Mouse (Mus musculus) hindbrain, embryonic 12.5 days (tissue): ENCODE measurements around the gene Apbb2. TPM values are rescaled to one million over a fixed set of nuclear protein-coding genes. Genes with fewer than 3 reads are reported as not detected.

Experiments
- ATAC-seq: fragments of 200-750 bp; cut with Nextera tagmentation; 2 replicates; pipeline ENCODE4 v1.8.0; 2017; ENCODE audit warnings: moderate TSS enrichment; ENCODE audit not compliant: low FRiP score
- H3K27ac ChIP-seq: fragments of 300-500 bp; sonication (generic); 2 replicates; pipeline ENCODE4 v1.5.1; 2016; ENCODE audit warnings: mild to moderate bottlenecking
- H3K27me3 ChIP-seq: fragments of 300-500 bp; sonication (generic); 2 replicates; pipeline ENCODE4 v1.6.1; 2016; ENCODE audit warnings: mild to moderate bottlenecking
- H3K36me3 ChIP-seq: fragments of 300-500 bp; sonication (generic); 2 replicates; pipeline ENCODE4 v1.6.1; 2016; ENCODE audit warnings: mild to moderate bottlenecking
- H3K4me1 ChIP-seq: fragments of 300-500 bp; sonication (generic); 2 replicates; pipeline ENCODE4 v1.6.1; 2016
- H3K4me2 ChIP-seq: fragments of 300-500 bp; sonication (generic); replicated peaks from 2 replicates; pipeline ENCODE4 v1.6.1; 2016; ENCODE audit warnings: mild to moderate bottlenecking
- H3K4me3 ChIP-seq: fragments of 300-500 bp; sonication (generic); 2 replicates; pipeline ENCODE4 v1.5.1; 2016; ENCODE audit warnings: mild to moderate bottlenecking
- H3K9ac ChIP-seq: fragments of 300-500 bp; sonication (generic); 2 replicates; pipeline ENCODE4 v1.6.1; 2016; ENCODE audit warnings: mild to moderate bottlenecking, moderate library complexity
- H3K9me3 ChIP-seq: fragments of 300-500 bp; sonication (generic); replicated peaks from 2 replicates; pipeline ENCODE4 v1.6.1; 2016; ENCODE audit warnings: mild to moderate bottlenecking
- WGBS: fragments of 180-500 bp; shearing (Covaris S2); methylation state at CpG from one replicate; pipeline ENCODE4 v1.1.7; 2016; 5-methylcytosine and 5-hydroxymethylcytosine counted together
- polyA plus RNA-seq: library from polyadenylated mRNA; unstranded; fragments of >200 nt; fragmentation: Nextera tagmentation; extraction: Ambion mirVana; gene quantifications from 2 replicates; pipeline ENCODE4 v1.2.1, GENCODE M21; 2016

Apbb2 gene
- polyA plus RNA-seq, 1 experiment from 2014 or later = 82.4 TPM

- Histone ChIP-seq H3K27ac (no peak overlapping the region), H3K9me3 (no peaks in the 10 kb centered on the region), H3K4me3 (no peak overlapping the region), H3K36me3 (no peaks in the 10 kb centered on the region), H3K27me3 (no peaks in the 10 kb centered on the region), H3K4me1 (peaks cover 33% of the 10 kb centered on the region), H3K9ac (no peak overlapping the region), H3K4me2 (no peak overlapping the region)
- 52% methylated on average over 4 of the region's 4 CpGs for WGBS
- no peak for ATAC-seq
Observed at GRCm38 (mm10) chr5:66494651-66495050, 123.9 kb downstream of the Apbb2 start.

GRCm38 (mm10) chr5:66492563-66492960, 126.0 kb downstream of the Apbb2 start:
- no peak overlapping the region for H3K9ac ChIP-seq
- 0 out of 2 replicates have a peak, but pooled peaks have one; percentile 7 for ATAC-seq

GRCm38 (mm10) chr5:66491907-66492562, 126.5 kb downstream of the Apbb2 start:
- H3K4me1 ChIP-seq = peaks cover 27% of the 10 kb centered on the region
- WGBS = 51% methylated on average over 14 of the region's 14 CpGs
- peak overlapping the region; percentile 66 for H3K27ac ChIP-seq
- no peak overlapping the region for H3K9ac ChIP-seq
- no peaks in the 10 kb centered on the region for H3K36me3 ChIP-seq
- H3K9me3 ChIP-seq = no peaks in the 10 kb centered on the region
- H3K27me3 ChIP-seq = no peaks in the 10 kb centered on the region
- no peak overlapping the region for H3K4me3 ChIP-seq
- peak; percentile 73 for ATAC-seq
- no peak overlapping the region for H3K4me2 ChIP-seq

More at GRCm38 (mm10) chr5:66492563-66492960, 126.0 kb downstream of the Apbb2 start:
- no peaks in the 10 kb centered on the region for H3K27me3 ChIP-seq
- peaks cover 28% of the 10 kb centered on the region for H3K4me1 ChIP-seq
- peak overlapping the region; percentile 63 for H3K27ac ChIP-seq
- H3K9me3 ChIP-seq = no peaks in the 10 kb centered on the region
- no peak overlapping the region for H3K4me2 ChIP-seq
- 70% methylated on average over 4 of the region's 4 CpGs for WGBS
- H3K4me3 ChIP-seq = no peak overlapping the region
- H3K36me3 ChIP-seq = no peaks in the 10 kb centered on the region

- H3K36me3 ChIP-seq = no peaks in the 10 kb centered on the region
- no peak overlapping the region for H3K9ac ChIP-seq
- no peak overlapping the region for H3K4me3 ChIP-seq
- WGBS = 65% methylated on average over 7 of the region's 7 CpGs
- peaks cover 18% of the 10 kb centered on the region for H3K4me1 ChIP-seq
- H3K4me2 ChIP-seq = no peak overlapping the region
- no peaks in the 10 kb centered on the region for H3K27me3 ChIP-seq
- no peak for ATAC-seq
- peak overlapping the region; percentile 24; the same call in 1 of the 2 replicates for H3K27ac ChIP-seq
- no peaks in the 10 kb centered on the region for H3K9me3 ChIP-seq
Observed at GRCm38 (mm10) chr5:66486028-66486427, 132.6 kb downstream of the Apbb2 start.

- Histone ChIP-seq H3K9me3 (no peaks in the 10 kb centered on the region), H3K27me3 (no peaks in the 10 kb centered on the region), H3K36me3 (no peaks in the 10 kb centered on the region; the same call in 1 of the 2 replicates), H3K4me3 (no peak overlapping the region), H3K9ac (no peak overlapping the region), H3K4me1 (peaks cover 8% of the 10 kb centered on the region), H3K27ac (no peak overlapping the region), H3K4me2 (no peak overlapping the region)
- WGBS = 89% methylated on average over 10 of the region's 10 CpGs
- ATAC-seq = no peak
Observed at GRCm38 (mm10) chr5:66476266-66476665, 142.3 kb downstream of the Apbb2 start.

- Histone ChIP-seq H3K27me3 (no peaks in the 10 kb centered on the region), H3K36me3 (no peaks in the 10 kb centered on the region; the same call in 1 of the 2 replicates), H3K27ac (no peak overlapping the region), H3K4me3 (no peak overlapping the region), H3K9ac (no peak overlapping the region), H3K9me3 (no peaks in the 10 kb centered on the region), H3K4me1 (peaks cover 8% of the 10 kb centered on the region), H3K4me2 (no peak overlapping the region)
- no peak for ATAC-seq
- 85% methylated on average over 6 of the region's 6 CpGs for WGBS
Observed at GRCm38 (mm10) chr5:66475824-66476223, 142.8 kb downstream of the Apbb2 start.

- Histone ChIP-seq H3K9ac (no peak overlapping the region), H3K27ac (0 out of 2 replicates have a peak overlapping the region, but pooled peaks have one; percentile 48), H3K36me3 (no peaks in the 10 kb centered on the region), H3K9me3 (no peaks in the 10 kb centered on the region), H3K27me3 (no peaks in the 10 kb centered on the region), H3K4me3 (no peak overlapping the region), H3K4me1 (peaks cover 8% of the 10 kb centered on the region), H3K4me2 (no peak overlapping the region)
- ATAC-seq = peak; percentile 55
- 71% methylated on average over 11 of the region's 11 CpGs for WGBS
Observed at GRCm38 (mm10) chr5:66474153-66474552, 144.4 kb downstream of the Apbb2 start.

GRCm38 (mm10) chr5:66473599-66473998, 145.0 kb downstream of the Apbb2 start:
- no peak overlapping the region for H3K9ac ChIP-seq
- peaks cover 8% of the 10 kb centered on the region for H3K4me1 ChIP-seq
- no peak overlapping the region for H3K4me2 ChIP-seq
- H3K27me3 ChIP-seq = no peaks in the 10 kb centered on the region
- no peak overlapping the region for H3K4me3 ChIP-seq
- 33% methylated on average over 12 of the region's 12 CpGs for WGBS
- peak overlapping the region; percentile 55; the same call in 1 of the 2 replicates for H3K27ac ChIP-seq
- H3K36me3 ChIP-seq = no peaks in the 10 kb centered on the region
- H3K9me3 ChIP-seq = no peaks in the 10 kb centered on the region
- ATAC-seq = peak; percentile 51

- H3K4me3 ChIP-seq = no peak overlapping the region
- 90% methylated on average over 5 of the region's 5 CpGs for WGBS
- no peaks in the 10 kb centered on the region for H3K36me3 ChIP-seq
- H3K9me3 ChIP-seq = no peaks in the 10 kb centered on the region
- H3K4me1 ChIP-seq = peaks cover 8% of the 10 kb centered on the region
- H3K4me2 ChIP-seq = no peak overlapping the region
- no peak overlapping the region for H3K27ac ChIP-seq
- no peak overlapping the region for H3K9ac ChIP-seq
- no peaks in the 10 kb centered on the region for H3K27me3 ChIP-seq
- ATAC-seq = no peak
Observed at GRCm38 (mm10) chr5:66470837-66471236, 147.7 kb downstream of the Apbb2 start.

GRCm38 (mm10) chr5:66469685-66470084, 148.9 kb downstream of the Apbb2 start:
- ATAC-seq = no peak
- H3K9ac ChIP-seq = no peak overlapping the region
- 91% methylated on average over 11 of the region's 11 CpGs for WGBS
- H3K9me3 ChIP-seq = no peaks in the 10 kb centered on the region
- no peaks in the 10 kb centered on the region for H3K27me3 ChIP-seq
- no peak overlapping the region for H3K4me2 ChIP-seq
- H3K4me3 ChIP-seq = no peak overlapping the region
- H3K27ac ChIP-seq = no peak overlapping the region
- H3K4me1 ChIP-seq = peaks cover 8% of the 10 kb centered on the region
- no peaks in the 10 kb centered on the region for H3K36me3 ChIP-seq

GRCm38 (mm10) chr5:66468331-66469001, 150.1 kb downstream of the Apbb2 start:
- Histone ChIP-seq H3K27me3 (no peaks in the 10 kb centered on the region), H3K9me3 (no peaks in the 10 kb centered on the region), H3K36me3 (no peaks in the 10 kb centered on the region), H3K4me2 (no peak overlapping the region), H3K9ac (no peak overlapping the region), H3K4me1 (peaks cover under 1% of the 10 kb centered on the region; the same call in 1 of the 2 replicates), H3K4me3 (no peak overlapping the region), H3K27ac (no peak overlapping the region)
- no peak for ATAC-seq
- 84% methylated on average over 4 of the region's 4 CpGs for WGBS

GRCm38 (mm10) chr5:66462665-66463064, 155.9 kb downstream of the Apbb2 start:
- Histone ChIP-seq H3K27ac (no peak overlapping the region), H3K9ac (no peak overlapping the region), H3K4me1 (no peaks in the 10 kb centered on the region), H3K27me3 (no peaks in the 10 kb centered on the region), H3K9me3 (0 out of 2 replicates have a peak, but pooled peaks cover 3% of the 10 kb centered on the region), H3K4me2 (no peak overlapping the region), H3K36me3 (no peaks in the 10 kb centered on the region), H3K4me3 (no peak overlapping the region)
- ATAC-seq = no peak
- 77% methylated on average over 8 of the region's 8 CpGs for WGBS
